Mouse (Mus musculus): Measurements from ENCODE around the gene Hoxa10. TPM values are rescaled to one million over a fixed set of nuclear protein-coding genes. Genes with fewer than 3 reads are reported as not detected.

Hoxa10 gene
- polyA plus RNA-seq, 2 experiments, result 0.04 TPM; not detected in 1

- Histone ChIP-seq H3K27ac (no peak overlapping the region), H3K27me3 (ENCODE audit: control insufficient read depth, insufficient read depth, low read length) (peaks cover 96% of the 10 kb centered on the region), H3K4me3 (ENCODE audit: insufficient read depth in 1 of 2, low read depth in 2 of 2, low read length in 2 of 2) (no peak overlapping the region), H3K4me1 (replicated peaks; ENCODE audit: control insufficient read depth in 2 of 2, insufficient read depth in 2 of 2, low read length in 1 of 2) (no peaks in the 10 kb centered on the region), H3K4me2 (ENCODE audit: low read depth) (no peak overlapping the region), H3K9ac (replicated peaks) (no peak overlapping the region), H3K36me3 (replicated peaks; ENCODE audit: control insufficient read depth, insufficient read depth, low read depth) (no peaks in the 10 kb centered on the region), H3K9me3 (ENCODE audit: control insufficient read depth, low read length) (no peaks in the 10 kb centered on the region)
- WGBS (ENCODE audit: insufficient replicate concordance), result 3% methylated on average over 9 of the region's 9 CpGs
- TF ChIP-seq EP300 (IDR thresholded peaks at IDR 0.05; ENCODE audit: low read depth), result no peak
- no peak for TF ChIP-seq CTCF (IDR thresholded peaks at IDR 0.05; ENCODE audit: low read depth)
- DNase-seq (ENCODE audit: low read depth in 3 of 3, low spot score in 3 of 3) (no peak), ATAC-seq (ENCODE audit: insufficient read depth) (no peak)
Observed at GRCm38 (mm10) chr6:52266666-52266985, 26.0 kb upstream of the Hoxa10 start.

GRCm38 (mm10) chr6:52265913-52266665 is 25.4 kb upstream of the Hoxa10 start:
- TF ChIP-seq EP300 (IDR thresholded peaks at IDR 0.05; ENCODE audit: low read depth) (no peak), CTCF (IDR thresholded peaks at IDR 0.05; ENCODE audit: low read depth) (no peak)
- DNase-seq (ENCODE audit: low read depth in 3 of 3, low spot score in 3 of 3), result no peak
- no peak overlapping the region for H3K4me2 ChIP-seq (ENCODE audit: low read depth)
- H3K9ac ChIP-seq (replicated peaks), result no peak overlapping the region
- H3K9me3 ChIP-seq (ENCODE audit: control insufficient read depth, low read length), result no peaks in the 10 kb centered on the region
- H3K36me3 ChIP-seq (replicated peaks; ENCODE audit: control insufficient read depth, insufficient read depth, low read depth), result no peaks in the 10 kb centered on the region
- no peak for ATAC-seq (ENCODE audit: insufficient read depth)
- H3K27ac ChIP-seq, result no peak overlapping the region
- peaks cover 99% of the 10 kb centered on the region for H3K27me3 ChIP-seq (ENCODE audit: control insufficient read depth, insufficient read depth, low read length)
- H3K4me1 ChIP-seq (replicated peaks; ENCODE audit: control insufficient read depth in 2 of 2, insufficient read depth in 2 of 2, low read length in 1 of 2), result no peaks in the 10 kb centered on the region
- 1% methylated on average over 19 of the region's 19 CpGs for WGBS (ENCODE audit: insufficient replicate concordance)
- H3K4me3 ChIP-seq (ENCODE audit: insufficient read depth in 1 of 2, low read depth in 2 of 2, low read length in 2 of 2), result no peak overlapping the region

- WGBS (ENCODE audit: insufficient replicate concordance), result 5% methylated on average over 18 of the region's 18 CpGs
- no peak for DNase-seq (ENCODE audit: low read depth in 3 of 3, low spot score in 3 of 3)
- TF ChIP-seq EP300 (IDR thresholded peaks at IDR 0.05; ENCODE audit: low read depth), result no peak
- TF ChIP-seq CTCF (IDR thresholded peaks at IDR 0.05; ENCODE audit: low read depth), result no peak
Observed at GRCm38 (mm10) chr6:52265306-52265912, 24.8 kb upstream of the Hoxa10 start.

GRCm38 (mm10) chr6:52264106-52264790 is 23.6 kb upstream of the Hoxa10 start:
- Histone ChIP-seq H3K9me3 (ENCODE audit: control insufficient read depth, low read length) (no peaks in the 10 kb centered on the region), H3K4me3 (ENCODE audit: insufficient read depth in 1 of 2, low read depth in 2 of 2, low read length in 2 of 2) (no peak overlapping the region), H3K27ac (no peak overlapping the region), H3K9ac (replicated peaks) (no peak overlapping the region), H3K4me2 (ENCODE audit: low read depth) (no peak overlapping the region), H3K4me1 (replicated peaks; ENCODE audit: control insufficient read depth in 2 of 2, insufficient read depth in 2 of 2, low read length in 1 of 2) (no peaks in the 10 kb centered on the region), H3K36me3 (replicated peaks; ENCODE audit: control insufficient read depth, insufficient read depth, low read depth) (no peaks in the 10 kb centered on the region), H3K27me3 (ENCODE audit: control insufficient read depth, insufficient read depth, low read length) (peaks cover 99% of the 10 kb centered on the region)
- no peak for TF ChIP-seq CTCF (IDR thresholded peaks at IDR 0.05; ENCODE audit: low read depth)
- TF ChIP-seq EP300 (IDR thresholded peaks at IDR 0.05; ENCODE audit: low read depth), result no peak
- DNase-seq (ENCODE audit: low read depth in 3 of 3, low spot score in 3 of 3) (no peak), ATAC-seq (ENCODE audit: insufficient read depth) (no peak)
- 4% methylated on average over 5 of the region's 5 CpGs for WGBS (ENCODE audit: insufficient replicate concordance)

More at GRCm38 (mm10) chr6:52265306-52265912, 24.8 kb upstream of the Hoxa10 start:
- Histone ChIP-seq H3K4me3 (ENCODE audit: insufficient read depth in 1 of 2, low read depth in 2 of 2, low read length in 2 of 2) (no peak overlapping the region), H3K9ac (replicated peaks) (no peak overlapping the region), H3K9me3 (ENCODE audit: control insufficient read depth, low read length) (no peaks in the 10 kb centered on the region), H3K4me2 (ENCODE audit: low read depth) (no peak overlapping the region), H3K36me3 (replicated peaks; ENCODE audit: control insufficient read depth, insufficient read depth, low read depth) (no peaks in the 10 kb centered on the region), H3K27ac (no peak overlapping the region), H3K4me1 (replicated peaks; ENCODE audit: control insufficient read depth in 2 of 2, insufficient read depth in 2 of 2, low read length in 1 of 2) (no peaks in the 10 kb centered on the region), H3K27me3 (ENCODE audit: control insufficient read depth, insufficient read depth, low read length) (peaks cover 99% of the 10 kb centered on the region)
- ATAC-seq (ENCODE audit: insufficient read depth), result no peak

GRCm38 (mm10) chr6:52263321-52263585 is 22.6 kb upstream of the Hoxa10 start:
- 2% methylated on average over 6 of the region's 6 CpGs for WGBS (ENCODE audit: insufficient replicate concordance)
- Histone ChIP-seq H3K9ac (replicated peaks) (no peak overlapping the region), H3K27me3 (ENCODE audit: control insufficient read depth, insufficient read depth, low read length) (peaks cover 99% of the 10 kb centered on the region), H3K4me1 (replicated peaks; ENCODE audit: control insufficient read depth in 2 of 2, insufficient read depth in 2 of 2, low read length in 1 of 2) (no peaks in the 10 kb centered on the region), H3K4me3 (ENCODE audit: insufficient read depth in 1 of 2, low read depth in 2 of 2, low read length in 2 of 2) (no peak overlapping the region), H3K9me3 (ENCODE audit: control insufficient read depth, low read length) (no peaks in the 10 kb centered on the region), H3K4me2 (ENCODE audit: low read depth) (no peak overlapping the region), H3K27ac (no peak overlapping the region), H3K36me3 (replicated peaks; ENCODE audit: control insufficient read depth, insufficient read depth, low read depth) (no peaks in the 10 kb centered on the region)
- ATAC-seq (ENCODE audit: insufficient read depth) (no peak), DNase-seq (ENCODE audit: low read depth in 3 of 3, low spot score in 3 of 3) (no peak)
- TF ChIP-seq CTCF (IDR thresholded peaks at IDR 0.05; ENCODE audit: low read depth), result no peak
- TF ChIP-seq EP300 (IDR thresholded peaks at IDR 0.05; ENCODE audit: low read depth), result no peak
